Mouse (Mus musculus) frontal cortex, postnatal 10 days (tissue): ENCODE measurements at regions not wholly inside any gene's neighbourhood (a gene's known extent, or its start where the extent isn't known, plus 50 kb on each side); places are given as distances from the start of the nearest gene placed in this dataset.
A peak's percentile ranks its signal among the peaks of the same experiment; 100 is the strongest.

Source experiments
- DNase-seq, 2 experiments: peaks; one replicate each; pipeline ENCODE4 v3.0.0; 2022; ENCODE audit warnings: low spot score in 2 of 2, mixed read lengths in 1 of 2

GRCm38 (mm10) chr9:89858005-89858404 lies 51.7 kb upstream of the Rasgrf1 start:
- no peak for DNase-seq

GRCm38 (mm10) chr9:89850491-89851282 lies 59.0 kb upstream of the Rasgrf1 start:
- peak in 1 of 2 experiments; percentile 26 for DNase-seq

GRCm38 (mm10) chr9:89849947-89850346 lies 59.8 kb upstream of the Rasgrf1 start:
- no peak for DNase-seq

GRCm38 (mm10) chr9:89848571-89848970 lies 61.1 kb upstream of the Rasgrf1 start:
- no peak for DNase-seq

- no peak for DNase-seq
These were observed 62.7 kb upstream of the Rasgrf1 start for GRCm38 (mm10) chr9:89846973-89847372.

- DNase-seq: no peak
These were observed 67.0 kb upstream of the Rasgrf1 start for GRCm38 (mm10) chr9:89842776-89843089.

GRCm38 (mm10) chr9:89841866-89842775 lies 67.6 kb upstream of the Rasgrf1 start:
- DNase-seq: no peak

- no peak for DNase-seq
These were observed 68.3 kb upstream of the Rasgrf1 start for GRCm38 (mm10) chr9:89841371-89841770.

GRCm38 (mm10) chr9:89836454-89837245 lies 73.1 kb upstream of the Rasgrf1 start:
- DNase-seq: no peak

GRCm38 (mm10) chr9:89833596-89833995 lies 76.1 kb upstream of the Rasgrf1 start:
- no peak for DNase-seq

GRCm38 (mm10) chr9:89831855-89832254 lies 77.9 kb upstream of the Rasgrf1 start:
- DNase-seq: no peak

- no peak for DNase-seq
These were observed 81.6 kb upstream of the Rasgrf1 start for GRCm38 (mm10) chr9:89828156-89828555.

- DNase-seq: no peak
These were observed 82.1 kb upstream of the Rasgrf1 start for GRCm38 (mm10) chr9:89827564-89827963.

GRCm38 (mm10) chr9:89826712-89827548 lies 82.8 kb upstream of the Rasgrf1 start:
- peak; percentile 76 to 86 for DNase-seq

- no peak for DNase-seq
These were observed 83.6 kb upstream of the Ankrd34c start for GRCm38 (mm10) chr9:89821853-89822243.

GRCm38 (mm10) chr9:89821109-89821852 lies 83.0 kb upstream of the Ankrd34c start:
- DNase-seq: no peak

GRCm38 (mm10) chr9:89813616-89814318 lies 75.5 kb upstream of the Ankrd34c start:
- no peak for DNase-seq

- DNase-seq: no peak
These were observed 69.1 kb upstream of the Ankrd34c start for GRCm38 (mm10) chr9:89807381-89807780.

GRCm38 (mm10) chr9:89802658-89803057 lies 64.4 kb upstream of the Ankrd34c start:
- no peak for DNase-seq

GRCm38 (mm10) chr9:89793018-89793417 lies 54.7 kb upstream of the Ankrd34c start:
- DNase-seq: peak; percentile 14 to 64
